ENCODE assay signal across 21 mouse cellular contexts in genomic region chr4:48281121-48281520, GRCm38 (mm10).
"Had no signal": no experiment of that assay in that cellular context is flagged by ENCODE, and none has a peak within 500 bp of the region (broad histone marks: within the 10 kb centered on the region; RNA-seq: fewer than 3 reads in every experiment).

No protein-coding gene starts in this region.

- H3K36me3 ChIP-seq: heart, embryonic 15.5 days; hindbrain, embryonic 13.5 days; hindbrain, embryonic 15.5 days; liver, embryonic 13.5 days; liver, embryonic 15.5 days had no signal

- ATAC-seq: forebrain, postnatal 0 days; hindbrain, postnatal 0 days; intestine, embryonic 16.5 days had no signal

- H3K4me3 ChIP-seq: heart, adult 2 months; liver, embryonic 15.5 days had no signal

- H3K27ac ChIP-seq: heart, adult 2 months; heart, embryonic 13.5 days; heart, embryonic 15.5 days; hindbrain, embryonic 13.5 days; hindbrain, embryonic 15.5 days; hindbrain, postnatal 0 days; limb, embryonic 13.5 days; limb, embryonic 15.5 days; liver, embryonic 13.5 days; liver, embryonic 15.5 days had no signal

- H3K9ac ChIP-seq: forebrain, postnatal 0 days; heart, embryonic 15.5 days; hindbrain, embryonic 15.5 days; limb, embryonic 13.5 days; limb, embryonic 15.5 days; liver, embryonic 15.5 days had no signal

- H3K9me3 ChIP-seq: heart, embryonic 13.5 days; heart, embryonic 15.5 days; hindbrain, embryonic 13.5 days; hindbrain, embryonic 15.5 days; limb, embryonic 13.5 days; limb, embryonic 15.5 days; liver, embryonic 13.5 days; liver, embryonic 15.5 days had no signal

- DNase-seq: forebrain, postnatal 0 days; gastrocnemius, postnatal 10 days; gastrocnemius, postnatal 25 days; heart, adult 11 months; heart, adult 2 months; heart, postnatal 14 days; heart, postnatal 36 days; kidney, adult 11 months; kidney, postnatal 10 days; layer of hippocampus, postnatal 36 days; left cerebral cortex, postnatal 4 days; liver, embryonic 13.5 days had no signal

- H3K27me3 ChIP-seq: heart, embryonic 13.5 days; heart, embryonic 15.5 days; hindbrain, embryonic 13.5 days; hindbrain, embryonic 15.5 days; limb, embryonic 13.5 days; limb, embryonic 15.5 days; liver, embryonic 13.5 days; liver, embryonic 15.5 days had no signal
